Comparison of ENCODE assay signal across 18 mouse cellular contexts in the genomic region with DNA sequence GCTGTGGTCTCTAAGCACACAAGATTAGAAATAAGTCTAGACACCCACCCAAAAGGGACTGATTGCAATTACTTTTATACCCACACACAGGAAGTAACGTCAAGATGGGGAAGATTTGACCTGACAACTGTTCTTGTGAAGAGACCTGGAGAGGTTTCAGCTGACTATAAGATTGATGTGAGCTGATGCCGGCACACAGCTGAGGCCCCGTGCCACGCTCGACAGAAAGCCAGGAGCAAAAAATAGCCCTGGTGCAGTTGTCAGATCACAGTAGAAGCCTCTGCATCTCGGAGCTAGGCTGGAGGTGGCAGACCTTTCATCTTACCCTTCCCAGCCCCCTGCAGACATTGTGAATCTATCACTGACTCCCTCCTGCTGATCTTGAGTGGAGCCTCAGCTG.
DNase-seq lines count a peak whose midpoint lies in the region; ATAC-seq and TF ChIP-seq lines count a peak whose summit lies in the region.
"Had no signal": no experiment of that assay in that cellular context is flagged by ENCODE, and none has a peak within 500 bp of the region (broad histone marks: within the 10 kb centered on the region; RNA-seq: fewer than 3 reads in every experiment).

No protein-coding gene starts in this region.

- H3K9me3 ChIP-seq in heart, embryonic 13.5 days, result no peaks in the 10 kb centered on the region
- no peaks in the 10 kb centered on the region for H3K9me3 ChIP-seq in hindbrain, embryonic 14.5 days (ENCODE audit: control insufficient read depth, low read length)
- H3K9me3 ChIP-seq: embryonic facial prominence, embryonic 12.5 days; kidney, embryonic 15.5 days; liver, embryonic 13.5 days; midbrain, embryonic 13.5 days; neural tube, embryonic 12.5 days had no signal

- H3K4me3 ChIP-seq in heart, embryonic 13.5 days, result no peak overlapping the region
- no peak overlapping the region for H3K4me3 ChIP-seq in thymus, adult 2 months (ENCODE audit: control insufficient read depth, insufficient read depth, low read length)
- no peak overlapping the region for H3K4me3 ChIP-seq in hindbrain, embryonic 14.5 days (replicated peaks; ENCODE audit: low read length)
- H3K4me3 ChIP-seq: embryonic facial prominence, embryonic 12.5 days; kidney, embryonic 15.5 days; liver, embryonic 13.5 days; midbrain, embryonic 13.5 days; neural tube, embryonic 12.5 days had no signal

- H3K36me3 ChIP-seq in heart, embryonic 13.5 days, result peaks cover 16% of the 10 kb centered on the region
- H3K36me3 ChIP-seq in thymus, adult 2 months (ENCODE audit: control insufficient read depth, insufficient read depth, low read length), result no peaks in the 10 kb centered on the region
- peaks cover 10% of the 10 kb centered on the region for H3K36me3 ChIP-seq in hindbrain, embryonic 14.5 days (replicated peaks; ENCODE audit: control insufficient read depth, insufficient read depth)

- peaks cover 87% of the 10 kb centered on the region for H3K4me1 ChIP-seq in heart, embryonic 13.5 days
- H3K4me1 ChIP-seq in thymus, adult 2 months (replicated peaks; ENCODE audit: control insufficient read depth, insufficient read depth, low read length), result peaks cover 33% of the 10 kb centered on the region
- peaks cover 45% of the 10 kb centered on the region for H3K4me1 ChIP-seq in hindbrain, embryonic 14.5 days (replicated peaks; ENCODE audit: control insufficient read depth, insufficient read depth, low read length)

- no peak for TF ChIP-seq CTCF in thymus, adult 2 months (IDR thresholded peaks at IDR 0.05; ENCODE audit: borderline replicate concordance, control insufficient read depth, extremely low read depth, insufficient read depth, low read length, poor library complexity)

- no peak for ATAC-seq in heart, embryonic 13.5 days (ENCODE audit: extremely low read depth, insufficient number of reproducible peaks, low FRiP score, low TSS enrichment)
- no peak for ATAC-seq in hindbrain, embryonic 14.5 days (ENCODE audit: low FRiP score)
- ATAC-seq: lung, postnatal 0 days; midbrain, embryonic 13.5 days had no signal

- intact Hi-C loops in heart, postnatal 14 days (cut with DNase I), result no loop called here

- peak overlapping the region; percentile 97 for H3K27ac ChIP-seq in heart, embryonic 13.5 days (replicated peaks)
- no peak overlapping the region for H3K27ac ChIP-seq in thymus, adult 2 months (ENCODE audit: control insufficient read depth, insufficient read depth, low read length)
- H3K27ac ChIP-seq in hindbrain, embryonic 14.5 days, result peak overlapping the region; percentile 59
- H3K27ac ChIP-seq: embryonic facial prominence, embryonic 12.5 days; kidney, embryonic 15.5 days; liver, embryonic 13.5 days; midbrain, embryonic 13.5 days; neural tube, embryonic 12.5 days had no signal

- 22% methylated on average over 6 of the region's 6 CpGs for WGBS in heart, embryonic 13.5 days
- WGBS in thymus, adult 2 months, result 7% methylated on average over 6 of the region's 6 CpGs
- WGBS in hindbrain, embryonic 14.5 days, result 29% methylated on average over 6 of the region's 6 CpGs

- H3K9ac ChIP-seq in heart, embryonic 13.5 days, result peak overlapping the region; percentile 67
- 0 out of 2 replicates have a peak overlapping the region, but pooled peaks have one; percentile 0 for H3K9ac ChIP-seq in hindbrain, embryonic 14.5 days
- H3K9ac ChIP-seq: embryonic facial prominence, embryonic 12.5 days; kidney, embryonic 15.5 days; liver, embryonic 13.5 days; midbrain, embryonic 13.5 days; neural tube, embryonic 12.5 days had no signal

- peak overlapping the region; percentile 39 for H3K4me2 ChIP-seq in heart, embryonic 13.5 days
- H3K4me2 ChIP-seq in hindbrain, embryonic 14.5 days (replicated peaks), result no peak overlapping the region
- H3K4me2 ChIP-seq: embryonic facial prominence, embryonic 12.5 days; kidney, embryonic 15.5 days; liver, embryonic 13.5 days; midbrain, embryonic 13.5 days; neural tube, embryonic 12.5 days had no signal

- no peak for TF ChIP-seq POLR2A in thymus, adult 2 months (IDR thresholded peaks at IDR 0.05; ENCODE audit: control insufficient read depth, extremely low read depth, insufficient read depth, low read length, poor library complexity)

- H3K27me3 ChIP-seq in heart, embryonic 13.5 days (replicated peaks), result no peaks in the 10 kb centered on the region
- no peaks in the 10 kb centered on the region for H3K27me3 ChIP-seq in thymus, adult 2 months (ENCODE audit: control insufficient read depth, insufficient read depth, low read length)
- no peaks in the 10 kb centered on the region for H3K27me3 ChIP-seq in hindbrain, embryonic 14.5 days (ENCODE audit: control insufficient read depth, insufficient read depth, low read length)
- H3K27me3 ChIP-seq: embryonic facial prominence, embryonic 12.5 days; kidney, embryonic 15.5 days; liver, embryonic 13.5 days; midbrain, embryonic 13.5 days; neural tube, embryonic 12.5 days had no signal

- no peak for DNase-seq in heart, postnatal 14 days
- peak; percentile 25 for DNase-seq in thymus, adult 2 months
- DNase-seq in thymus, adult 18-20 months, result no peak
- no peak for DNase-seq in hindbrain, embryonic 14.5 days (ENCODE audit: low spot score)
- peak; percentile 51 for DNase-seq in thymus, postnatal 4 days
- no peak for DNase-seq in spleen, postnatal 4 days (ENCODE audit: low spot score in 2 of 2)
- no peak for DNase-seq in left cerebral cortex, adult 18-20 months (ENCODE audit: low spot score in 2 of 2)
- DNase-seq: adrenal gland, postnatal 14 days; cerebellum, postnatal 14 days; layer of hippocampus, adult 9-11 months; liver, embryonic 13.5 days; retina, postnatal 1 day had no signal

Comparison
In these comparisons a context has a peak if more than half of its experiments do, and no peak if none do; other contexts are left out.
1. DNase-seq: peak in thymus, adult 2 months (single experiment) and thymus, postnatal 4 days (single experiment); none in heart, postnatal 14 days (0 of 2), thymus, adult 18-20 months (0 of 2), hindbrain, embryonic 14.5 days (single experiment), spleen, postnatal 4 days (0 of 2) and left cerebral cortex, adult 18-20 months (0 of 2).